Mouse (Mus musculus) MEL (cell line): ENCODE measurements around the gene Itgb2. TPM values are rescaled to one million over a fixed set of nuclear protein-coding genes. Genes with fewer than 3 reads are reported as not detected.
A peak's percentile ranks its signal among the peaks of the same experiment; 100 is the strongest.

Experiments
- DNase-seq: peaks from one replicate; pipeline ENCODE4 v3.0.0; 2011; ENCODE audit warnings: low read depth, low spot score
- H3K27ac ChIP-seq: 2 replicates; pipeline ENCODE4 v1.5.1; 2012; ENCODE audit warnings: low read depth, mild to moderate bottlenecking, control low read depth, low read length, moderate library complexity; ENCODE audit not compliant: control insufficient read depth
- H3K27me3 ChIP-seq, 2 experiments: fragments of 150-350 bp in 1 of 2; sonication (generic) in 1 of 2; 2 replicates each; pipeline ENCODE4 v1.6.1; 2012; ENCODE audit warnings: low read length in 2 of 2, mild to moderate bottlenecking in 2 of 2, improper control_type of control experiment in 1 of 2, moderate library complexity in 1 of 2; ENCODE audit not compliant: insufficient read depth in 2 of 2, control insufficient read depth in 1 of 2
- H3K36me3 ChIP-seq, 2 experiments: 2 replicates each; pipeline ENCODE4 v1.6.1; 2012 to 2014; ENCODE audit warnings: low read length in 2 of 2, improper control_type of control experiment in 1 of 2, inconsistent platforms in 1 of 2, mild to moderate bottlenecking in 1 of 2; ENCODE audit not compliant: insufficient read depth in 2 of 2, control insufficient read depth in 1 of 2
- H3K4me1 ChIP-seq, 2 experiments: fragments of 150-350 bp in 1 of 2; sonication (generic) in 1 of 2; 2 replicates each; pipeline ENCODE4 v1.6.1; 2012; ENCODE audit warnings: low read length in 2 of 2, improper control_type of control experiment in 1 of 2, mild to moderate bottlenecking in 1 of 2; ENCODE audit not compliant: insufficient read depth in 2 of 2, control insufficient read depth in 1 of 2
- H3K4me3 ChIP-seq, 2 experiments: fragments of 150-350 bp in 1 of 2; sonication (generic) in 1 of 2; 2 replicates each; pipeline ENCODE4 v1.5.1; 2012; ENCODE audit warnings: low read depth in 2 of 2, low read length in 2 of 2, mild to moderate bottlenecking in 2 of 2, moderate library complexity in 2 of 2, control low read depth in 1 of 2, improper control_type of control experiment in 1 of 2; ENCODE audit not compliant: control insufficient read depth in 1 of 2, insufficient read depth in 1 of 2
- H3K79me2 ChIP-seq: 2 replicates; pipeline ENCODE4 v1.6.1; 2012; ENCODE audit warnings: mild to moderate bottlenecking, low read length, moderate library complexity; ENCODE audit not compliant: control insufficient read depth, poor library complexity, insufficient read depth
- H3K9ac ChIP-seq: 2 replicates; pipeline ENCODE4 v1.6.1; 2012; ENCODE audit warnings: low read depth, mild to moderate bottlenecking, control low read depth, low read length, moderate library complexity; ENCODE audit not compliant: control insufficient read depth, poor library complexity, severe bottlenecking
- H3K9me3 ChIP-seq: fragments of 150-350 bp; sonication (generic); replicated peaks from 2 replicates; pipeline ENCODE4 v1.6.1; 2012; ENCODE audit warnings: mild to moderate bottlenecking, low read length, improper control_type of control experiment, moderate library complexity; ENCODE audit not compliant: insufficient read depth
- BHLHE40 ChIP-seq: IDR thresholded peaks from 2 replicates; pipeline ENCODE4 v1.6.1; 2012; ENCODE audit warnings: low read depth, mild to moderate bottlenecking, inconsistent platforms, low read length, improper control_type of control experiment, borderline replicate concordance
- ELF1 ChIP-seq: IDR thresholded peaks from 2 replicates; pipeline ENCODE4 v1.6.1; 2014; ENCODE audit warnings: low read depth, mild to moderate bottlenecking, inconsistent platforms, low read length, improper control_type of control experiment, moderate library complexity
- ETS1 ChIP-seq: IDR thresholded peaks from 2 replicates; pipeline ENCODE4 v1.6.1; 2012; ENCODE audit warnings: low read depth, mild to moderate bottlenecking, inconsistent platforms, low read length, improper control_type of control experiment, moderate library complexity
- GABPA ChIP-seq: IDR thresholded peaks from 2 replicates; pipeline ENCODE4 v1.6.1; 2012; ENCODE audit warnings: low read depth, mild to moderate bottlenecking, inconsistent platforms, low read length, improper control_type of control experiment, moderate library complexity
- GATA1 ChIP-seq: IDR thresholded peaks from 2 replicates; pipeline ENCODE4 v1.6.1; 2011; ENCODE audit warnings: low read depth, low read length, improper control_type of control experiment
- JUND ChIP-seq: IDR thresholded peaks from 2 replicates; pipeline ENCODE4 v1.6.1; 2011; ENCODE audit warnings: low read depth, mild to moderate bottlenecking, improper control_type of control experiment, low read length
- MAX ChIP-seq: IDR thresholded peaks from 2 replicates; pipeline ENCODE4 v1.6.1; 2011; ENCODE audit warnings: low read length, improper control_type of control experiment
- MAZ ChIP-seq: IDR thresholded peaks from 2 replicates; pipeline ENCODE4 v1.6.1; 2012; ENCODE audit warnings: low read depth, mild to moderate bottlenecking, inconsistent platforms, low read length, improper control_type of control experiment
- MEF2A ChIP-seq: IDR thresholded peaks from 2 replicates; pipeline ENCODE4 v1.6.1; 2014; ENCODE audit warnings: low read depth, mild to moderate bottlenecking, inconsistent platforms, low read length, improper control_type of control experiment; ENCODE audit not compliant: poor library complexity, insufficient replicate concordance, severe bottlenecking; ENCODE audit errors: extremely low read depth
- MXI1 ChIP-seq: IDR thresholded peaks from 2 replicates; pipeline ENCODE4 v1.6.1; 2011; ENCODE audit warnings: mild to moderate bottlenecking, low read depth, low read length, improper control_type of control experiment
- MYB ChIP-seq: IDR thresholded peaks from 2 replicates; pipeline ENCODE4 v1.6.1; 2011; ENCODE audit warnings: mild to moderate bottlenecking, low read depth, low read length, improper control_type of control experiment
- MYC ChIP-seq: IDR thresholded peaks from 2 replicates; pipeline ENCODE4 v1.6.1; 2011; ENCODE audit warnings: low read depth, mild to moderate bottlenecking, low read length, improper control_type of control experiment, moderate library complexity
- NELFE ChIP-seq: IDR thresholded peaks from 2 replicates; pipeline ENCODE4 v1.6.1; 2011; ENCODE audit warnings: low read depth, low read length, improper control_type of control experiment
- NRF1 ChIP-seq: IDR thresholded peaks from 2 replicates; pipeline ENCODE4 v1.6.1; 2014; ENCODE audit warnings: low read depth, mild to moderate bottlenecking, inconsistent platforms, low read length, improper control_type of control experiment, moderate library complexity; ENCODE audit not compliant: poor library complexity, insufficient read depth, severe bottlenecking
- POLR2AphosphoS5 ChIP-seq: IDR thresholded peaks from 2 replicates; pipeline ENCODE4 v1.6.1; 2012; ENCODE audit warnings: low read depth, borderline replicate concordance, mild to moderate bottlenecking, inconsistent platforms, low read length, moderate library complexity, mixed read lengths
- RCOR1 ChIP-seq: IDR thresholded peaks from 2 replicates; pipeline ENCODE4 v1.6.1; 2012; ENCODE audit warnings: low read depth, mild to moderate bottlenecking, inconsistent platforms, low read length, improper control_type of control experiment
- SIN3A ChIP-seq: IDR thresholded peaks from 2 replicates; pipeline ENCODE4 v1.6.1; 2012; ENCODE audit warnings: low read length, improper control_type of control experiment, inconsistent platforms
- SMC3 ChIP-seq: IDR thresholded peaks from 2 replicates; pipeline ENCODE4 v1.6.1; 2011; ENCODE audit warnings: low read depth, low read length, improper control_type of control experiment
- TAL1 ChIP-seq: IDR thresholded peaks from 2 replicates; pipeline ENCODE4 v1.6.1; 2012; ENCODE audit warnings: mild to moderate bottlenecking, inconsistent platforms, low read length, moderate library complexity, mixed read lengths
- TBP ChIP-seq: IDR thresholded peaks from 2 replicates; pipeline ENCODE4 v1.8.0; 2011; ENCODE audit warnings: low read depth, low read length, improper control_type of control experiment
- UBTF ChIP-seq: IDR thresholded peaks from 2 replicates; pipeline ENCODE4 v1.6.1; 2012; ENCODE audit warnings: low read depth, mild to moderate bottlenecking, inconsistent platforms, low read length, improper control_type of control experiment, moderate library complexity, borderline replicate concordance; ENCODE audit not compliant: insufficient read depth
- USF1 ChIP-seq: IDR thresholded peaks from 2 replicates; pipeline ENCODE4 v1.6.1; 2014; ENCODE audit warnings: low read depth, mild to moderate bottlenecking, inconsistent platforms, low read length, improper control_type of control experiment, moderate library complexity
- USF2 ChIP-seq, 2 experiments: IDR thresholded peaks; 2 replicates each; pipeline ENCODE4 v1.6.1; 2011 to 2012; ENCODE audit warnings: improper control_type of control experiment in 2 of 2, low read length in 2 of 2, borderline replicate concordance in 1 of 2, inconsistent platforms in 1 of 2, low read depth in 1 of 2, mild to moderate bottlenecking in 1 of 2; ENCODE audit not compliant: insufficient read depth in 1 of 2
- ZC3H11A ChIP-seq: IDR thresholded peaks from 2 replicates; pipeline ENCODE4 v1.6.1; 2012; ENCODE audit warnings: low read depth, mild to moderate bottlenecking, inconsistent platforms, low read length, improper control_type of control experiment
- ZKSCAN1 ChIP-seq: IDR thresholded peaks from 2 replicates; pipeline ENCODE4 v1.6.1; 2012; ENCODE audit warnings: low read depth, mild to moderate bottlenecking, inconsistent platforms, low read length, improper control_type of control experiment, moderate library complexity
- ZMIZ1 ChIP-seq: IDR thresholded peaks from 2 replicates; pipeline ENCODE4 v1.6.1; 2012; ENCODE audit warnings: low read depth, mild to moderate bottlenecking, inconsistent platforms, low read length, improper control_type of control experiment, moderate library complexity
- ZNF384 ChIP-seq: IDR thresholded peaks from 2 replicates; pipeline ENCODE4 v1.6.1; 2012; ENCODE audit warnings: low read depth, mild to moderate bottlenecking, inconsistent platforms, low read length, improper control_type of control experiment
- polyA plus RNA-seq, 2 experiments: library from polyadenylated mRNA; stranded (reverse) in 1 of 2; unstranded in 1 of 2; fragments of >175 nt in 1 of 2; fragments of >200 nt in 1 of 2; gene quantifications; 2 replicates each; pipeline versions ENCODE4 v1.2.1 to v1.2.4; 2012; ENCODE audit warnings: low replicate concordance in 2 of 2, low read depth in 1 of 2; ENCODE audit not compliant: insufficient read length in 2 of 2, insufficient read depth in 1 of 2, missing spikeins in 1 of 2
- total RNA-seq: library from RNA; depleted of rRNA; stranded (reverse); fragments of 300-350 nt; gene quantifications from 2 replicates; pipeline ENCODE4 v1.2.3, GENCODE M21; 2012

The Itgb2 gene
- total and polyA plus RNA-seq, 3 experiments: 36.9 to 45.8 TPM; not detected in 1

DNA sequence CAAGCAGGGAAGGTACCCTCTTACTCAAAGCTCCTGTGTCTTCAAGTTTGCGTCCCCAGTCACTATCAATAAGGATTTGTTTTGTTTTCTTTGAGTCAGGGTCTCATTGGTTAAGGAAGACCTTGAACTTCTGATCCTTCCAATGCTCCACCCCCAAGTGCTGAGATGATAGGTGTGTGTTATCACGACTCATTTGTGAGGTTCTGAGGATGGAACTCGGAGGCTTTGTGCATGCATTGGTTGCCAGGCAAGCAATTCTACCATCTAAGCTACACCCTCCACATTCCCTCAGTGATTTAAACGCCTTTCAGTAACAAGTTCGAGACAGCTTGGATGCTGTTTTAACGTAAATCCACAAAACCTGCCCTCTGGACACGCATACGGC is 51.0 kb downstream of the Itgb2 start:
- H3K9ac ChIP-seq: peak overlapping the region; percentile 68
- no peaks in the 10 kb centered on the region for H3K27me3 ChIP-seq
- H3K79me2 ChIP-seq: peaks cover 20% of the 10 kb centered on the region
- peak overlapping the region; percentile 30; the same call in 1 of the 2 replicates for H3K27ac ChIP-seq
- H3K9me3 ChIP-seq: no peaks in the 10 kb centered on the region
- peak overlapping the region; percentile 60 to 61 for H3K4me3 ChIP-seq
- TF ChIP-seq MXI1: no peak
- no peak for TF ChIP-seq GATA1
- no peak for TF ChIP-seq MYC
- TF ChIP-seq RCOR1: no peak
- TF ChIP-seq TBP: no peak
- no peak for TF ChIP-seq NRF1
- TF ChIP-seq USF2 (IDR thresholded peaks at IDR 0.05; ENCODE audit: borderline replicate concordance in 1 of 2, insufficient read depth in 1 of 2, low read depth in 1 of 2, low read length in 2 of 2): no peak
- TF ChIP-seq JUND: no peak
- H3K4me1 ChIP-seq: peaks cover 9 to 26% of the 10 kb centered on the region in 2 experiments
- peak; percentile 59 for DNase-seq
- H3K36me3 ChIP-seq: peaks cover 0 to 22% of the 10 kb centered on the region in 2 experiments; a peak in 2 of 4 replicates

DNA sequence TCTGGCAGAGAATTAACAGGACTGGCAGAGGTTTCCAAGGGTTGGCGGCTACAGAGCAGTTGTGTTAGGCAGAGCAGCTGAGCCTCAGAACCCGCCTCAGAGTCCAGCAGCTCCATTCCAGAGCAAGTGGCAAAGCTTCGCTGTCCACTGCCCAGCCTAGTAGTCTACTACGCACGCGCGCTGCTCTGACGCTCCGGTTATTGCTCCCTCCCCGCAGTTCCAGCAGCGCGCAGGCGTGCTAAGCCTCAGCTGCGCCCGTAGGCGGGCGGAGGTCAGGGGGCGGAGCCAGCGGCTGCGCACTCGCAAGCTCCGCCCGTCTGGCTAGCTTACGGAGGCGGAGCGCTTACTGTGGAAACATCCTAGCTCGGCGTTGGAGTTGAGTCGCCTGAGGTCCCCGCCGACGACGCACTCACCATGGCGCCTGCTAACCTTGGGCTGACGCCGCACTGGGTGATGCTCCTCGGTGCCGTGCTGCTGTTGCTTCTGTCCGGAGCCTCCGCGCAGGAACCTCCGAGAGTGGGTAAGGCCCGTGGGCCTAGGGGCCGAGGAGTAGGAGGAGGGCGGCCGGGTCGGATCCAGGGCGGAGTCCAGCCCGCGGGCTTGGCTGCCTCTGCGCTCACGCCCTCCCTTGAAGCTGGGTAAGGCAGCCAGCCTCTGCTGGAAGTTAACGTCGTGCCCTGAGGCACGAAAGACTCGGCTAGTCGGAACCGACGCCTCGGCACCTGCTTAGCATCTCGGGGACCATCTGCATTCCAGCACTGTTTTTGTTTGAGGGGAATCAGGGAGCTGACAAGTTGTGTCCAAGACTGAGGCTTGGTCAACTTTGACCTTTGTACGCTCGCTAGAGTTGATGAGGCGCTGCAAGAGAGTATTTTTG is 51.6 kb downstream of the Itgb2 start, which contains the start of gene Pttg1ip:
Gene Pttg1ip, plus strand, starts transcription at position 313 of the 877 bp plus-strand sequence.
- H3K9me3 ChIP-seq: no peaks in the 10 kb centered on the region
- H3K36me3 ChIP-seq: peaks cover 0 to 22% of the 10 kb centered on the region in 2 experiments; a peak in 2 of 4 replicates
- peaks cover 20% of the 10 kb centered on the region for H3K79me2 ChIP-seq
- peak; percentile 98 for DNase-seq
- no peaks in the 10 kb centered on the region for H3K27me3 ChIP-seq
- peaks cover 9 to 26% of the 10 kb centered on the region in 2 experiments for H3K4me1 ChIP-seq
- H3K27ac ChIP-seq: peak within 1 kb of the TSS; percentile 76
- H3K9ac ChIP-seq: peak within 1 kb of the TSS; percentile 87
- peak within 1 kb of the TSS; percentile 84 to 91 for H3K4me3 ChIP-seq
- TF ChIP-seq MYB: no peak
- TF ChIP-seq UBTF: 0 out of 2 replicates have a peak, but pooled peaks have one; percentile 39
- no peak; the same call in 1 of the 2 replicates for TF ChIP-seq SIN3A
- TF ChIP-seq ETS1: no peak
- TF ChIP-seq BHLHE40: no peak
- peak; percentile 87 for TF ChIP-seq TBP
- peak; percentile 89 for TF ChIP-seq NELFE
- TF ChIP-seq MEF2A: no peak
- no peak for TF ChIP-seq TAL1
- TF ChIP-seq ZKSCAN1: 0 out of 2 replicates have a peak, but pooled peaks have one; percentile 3
- TF ChIP-seq ZNF384: no peak
- 0 out of 2 replicates have a peak, but pooled peaks have one; percentile 29 for TF ChIP-seq USF1
- no peak for TF ChIP-seq SMC3
- TF ChIP-seq MAX: no peak; the same call in 1 of the 2 replicates
- TF ChIP-seq ELF1: no peak
- TF ChIP-seq MAZ: peak; percentile 72; the same call in 1 of the 2 replicates
- TF ChIP-seq ZC3H11A: no peak
- TF ChIP-seq POLR2AphosphoS5: no peak
- no peak for TF ChIP-seq GATA1
- TF ChIP-seq ZMIZ1: peak; percentile 80; the same call in 1 of the 2 replicates
- TF ChIP-seq USF2 (IDR thresholded peaks at IDR 0.05; ENCODE audit: borderline replicate concordance in 1 of 2, insufficient read depth in 1 of 2, low read depth in 1 of 2, low read length in 2 of 2): no peak
- TF ChIP-seq GABPA: no peak
- TF ChIP-seq NRF1: peak; percentile 94
